Mouse (Mus musculus) neural tube, embryonic 11.5 days (tissue): ENCODE measurements at regions not wholly inside any gene's neighbourhood (a gene's known extent, or its start where the extent isn't known, plus 50 kb on each side); places are given as distances from the start of the nearest gene placed in this dataset.

ENCODE experiments used
- ATAC-seq: fragments of 200-750 bp; cut with Nextera tagmentation; 2 replicates; pipeline ENCODE4 v1.8.0; 2017; ENCODE audit warnings: moderate number of reproducible peaks, mild to moderate bottlenecking, moderate TSS enrichment, moderate library complexity; ENCODE audit not compliant: insufficient read depth, low FRiP score, low TSS enrichment
- DNase-seq: peaks from one replicate; pipeline ENCODE4 v3.0.0-alpha.2; 2015; ENCODE audit warnings: low spot score
- H3K27ac ChIP-seq: fragments of 300-500 bp; sonication (generic); 2 replicates; pipeline ENCODE4 v1.5.1; 2014; ENCODE audit warnings: low read depth, mild to moderate bottlenecking, low read length
- H3K27me3 ChIP-seq: fragments of 300-500 bp; sonication (generic); 2 replicates; pipeline ENCODE4 v1.6.1; 2014; ENCODE audit warnings: mild to moderate bottlenecking, low read length, mixed read lengths; ENCODE audit not compliant: control insufficient read depth, insufficient read depth
- H3K36me3 ChIP-seq: fragments of 300-500 bp; sonication (generic); 2 replicates; pipeline ENCODE4 v1.6.1; 2014; ENCODE audit warnings: mild to moderate bottlenecking, low read length, moderate library complexity, mixed read lengths; ENCODE audit not compliant: control insufficient read depth, insufficient read depth
- H3K4me1 ChIP-seq: fragments of 300-500 bp; sonication (generic); 2 replicates; pipeline ENCODE4 v1.6.1; 2014; ENCODE audit warnings: low read length, mixed read lengths; ENCODE audit not compliant: control insufficient read depth, insufficient read depth
- H3K4me2 ChIP-seq: fragments of 300-500 bp; sonication (generic); 2 replicates; pipeline ENCODE4 v1.6.1; 2014; ENCODE audit warnings: low read depth, mild to moderate bottlenecking, moderate library complexity
- H3K4me3 ChIP-seq: fragments of 300-500 bp; sonication (generic); 2 replicates; pipeline ENCODE4 v1.5.1; 2014; ENCODE audit warnings: low read depth, low read length
- H3K9ac ChIP-seq: fragments of 300-500 bp; sonication (generic); 2 replicates; pipeline ENCODE4 v1.6.1; 2014; ENCODE audit warnings: mild to moderate bottlenecking, low read length
- H3K9me3 ChIP-seq: fragments of 300-500 bp; sonication (generic); 2 replicates; pipeline ENCODE4 v1.6.1; 2016; ENCODE audit warnings: low read length; ENCODE audit not compliant: control insufficient read depth
- WGBS: fragments of 180-500 bp; shearing (Covaris S2); extraction: QIAGEN DNeasy Blood & Tissue Kit; methylation state at CpG from one replicate; pipeline ENCODE4 v1.1.7; 2014; 5-methylcytosine and 5-hydroxymethylcytosine counted together

- H3K27ac ChIP-seq: no peak overlapping the region
- 60% methylated on average over 10 of the region's 10 CpGs for WGBS
- 0 out of 2 replicates have a peak, but pooled peaks cover 2% of the 10 kb centered on the region for H3K4me1 ChIP-seq
- ATAC-seq (no peak), DNase-seq (no peak)
- no peak overlapping the region for H3K4me2 ChIP-seq
- no peak overlapping the region for H3K4me3 ChIP-seq
- H3K27me3 ChIP-seq: no peaks in the 10 kb centered on the region
- H3K36me3 ChIP-seq: no peaks in the 10 kb centered on the region
- H3K9ac ChIP-seq: no peak overlapping the region
- H3K9me3 ChIP-seq: no peaks in the 10 kb centered on the region
Observed at GRCm38 (mm10) chr19:15827990-15828705, 119.0 kb downstream of the Psat1 start.

- H3K27me3 ChIP-seq: no peaks in the 10 kb centered on the region
- ATAC-seq (no peak; the same call in 1 of the 2 replicates), DNase-seq (peak; percentile 30)
- H3K9me3 ChIP-seq: no peaks in the 10 kb centered on the region
- WGBS: 35% methylated on average over 9 of the region's 9 CpGs
- no peak overlapping the region for H3K4me3 ChIP-seq
- 0 out of 2 replicates have a peak, but pooled peaks cover 2% of the 10 kb centered on the region for H3K4me1 ChIP-seq
- H3K27ac ChIP-seq: no peak overlapping the region
- no peaks in the 10 kb centered on the region for H3K36me3 ChIP-seq
- H3K9ac ChIP-seq: no peak overlapping the region
- no peak overlapping the region for H3K4me2 ChIP-seq
Observed at GRCm38 (mm10) chr19:15827120-15827989, 119.8 kb downstream of the Psat1 start.

GRCm38 (mm10) chr19:15823688-15824371 lies 123.3 kb downstream of the Psat1 start:
- WGBS: 82% methylated on average over 6 of the region's 6 CpGs
- Histone ChIP-seq H3K36me3 (no peaks in the 10 kb centered on the region), H3K4me1 (0 out of 2 replicates have a peak, but pooled peaks cover 2% of the 10 kb centered on the region), H3K9me3 (no peaks in the 10 kb centered on the region), H3K9ac (no peak overlapping the region), H3K4me2 (no peak overlapping the region), H3K27ac (no peak overlapping the region), H3K4me3 (no peak overlapping the region), H3K27me3 (no peaks in the 10 kb centered on the region)
- ATAC-seq: no peak
- no peak for DNase-seq

GRCm38 (mm10) chr19:15820020-15820419 lies 127.1 kb downstream of the Psat1 start:
- Histone ChIP-seq H3K9ac (no peak overlapping the region), H3K27ac (no peak overlapping the region), H3K9me3 (no peaks in the 10 kb centered on the region), H3K4me1 (no peaks in the 10 kb centered on the region), H3K27me3 (no peaks in the 10 kb centered on the region), H3K36me3 (no peaks in the 10 kb centered on the region), H3K4me2 (no peak overlapping the region), H3K4me3 (no peak overlapping the region)
- ATAC-seq: no peak; the same call in 1 of the 2 replicates
- 36% methylated on average over 7 of the region's 7 CpGs for WGBS
- no peak for DNase-seq

- H3K9ac ChIP-seq: no peak overlapping the region
- H3K9me3 ChIP-seq: no peaks in the 10 kb centered on the region
- no peak overlapping the region for H3K27ac ChIP-seq
- H3K27me3 ChIP-seq: no peaks in the 10 kb centered on the region
- no peak for ATAC-seq
- no peak overlapping the region for H3K4me3 ChIP-seq
- DNase-seq: no peak
- H3K4me1 ChIP-seq: no peaks in the 10 kb centered on the region
- WGBS: 77% methylated on average over 6 of the region's 6 CpGs
- H3K4me2 ChIP-seq: no peak overlapping the region
- no peaks in the 10 kb centered on the region for H3K36me3 ChIP-seq
Observed at GRCm38 (mm10) chr19:15815166-15815565, 132.0 kb downstream of the Psat1 start.

- ATAC-seq: no peak
- Histone ChIP-seq H3K9me3 (no peaks in the 10 kb centered on the region), H3K27ac (no peak overlapping the region), H3K27me3 (no peaks in the 10 kb centered on the region), H3K9ac (no peak overlapping the region), H3K4me3 (no peak overlapping the region), H3K4me1 (no peaks in the 10 kb centered on the region), H3K36me3 (no peaks in the 10 kb centered on the region), H3K4me2 (no peak overlapping the region)
- WGBS: 87% methylated on average over 5 of the region's 5 CpGs
- no peak for DNase-seq
Observed at GRCm38 (mm10) chr19:15809008-15809407, 138.1 kb downstream of the Psat1 start.

- WGBS: 89% methylated on average over 2 of the region's 2 CpGs
- DNase-seq: no peak
- no peak for ATAC-seq
Observed at GRCm38 (mm10) chr19:15807681-15808080, 139.5 kb downstream of the Psat1 start.

GRCm38 (mm10) chr19:15803131-15803889 lies 143.8 kb downstream of the Psat1 start:
- H3K4me3 ChIP-seq: no peak overlapping the region
- no peak overlapping the region for H3K9ac ChIP-seq
- H3K4me1 ChIP-seq: peaks cover 9% of the 10 kb centered on the region
- no peak overlapping the region for H3K4me2 ChIP-seq
- H3K36me3 ChIP-seq: no peaks in the 10 kb centered on the region
- no peak for DNase-seq
- H3K9me3 ChIP-seq: no peaks in the 10 kb centered on the region
- 0 out of 2 replicates have a peak overlapping the region, but pooled peaks have one; percentile 20 for H3K27ac ChIP-seq
- no peak for ATAC-seq
- WGBS: 32% methylated on average over 8 of the region's 8 CpGs
- H3K27me3 ChIP-seq: no peaks in the 10 kb centered on the region

More at GRCm38 (mm10) chr19:15807681-15808080, 139.5 kb downstream of the Psat1 start:
- H3K4me1 ChIP-seq: 0 out of 2 replicates have a peak, but pooled peaks cover 3% of the 10 kb centered on the region
- no peak overlapping the region for H3K4me2 ChIP-seq
- no peak overlapping the region for H3K4me3 ChIP-seq
- H3K27me3 ChIP-seq: no peaks in the 10 kb centered on the region
- H3K27ac ChIP-seq: no peak overlapping the region
- no peaks in the 10 kb centered on the region for H3K9me3 ChIP-seq
- no peak overlapping the region for H3K9ac ChIP-seq
- no peaks in the 10 kb centered on the region for H3K36me3 ChIP-seq
